Mouse (Mus musculus) limb, embryonic 14.5 days (tissue): Measurements from ENCODE around the gene Plscr3. TPM values are rescaled to one million over a fixed set of nuclear protein-coding genes. Genes with fewer than 3 reads are reported as not detected.

Experiments
- ATAC-seq: fragments of 200-750 bp; cut with Nextera tagmentation; 2 replicates; pipeline ENCODE4 v1.8.0; 2017; ENCODE audit warnings: low read depth, moderate number of reproducible peaks, moderate TSS enrichment; ENCODE audit not compliant: low FRiP score
- DNase-seq: peaks from one replicate; pipeline ENCODE4 v3.0.0-alpha.2; 2015; ENCODE audit warnings: low spot score
- H3K27ac ChIP-seq: fragments of 300-500 bp; sonication (generic); replicated peaks from 2 replicates; pipeline ENCODE4 v1.5.1; 2014; ENCODE audit warnings: low read depth, mild to moderate bottlenecking, low read length, moderate library complexity, mixed read lengths
- H3K27me3 ChIP-seq: fragments of 300-500 bp; sonication (generic); 2 replicates; pipeline ENCODE4 v1.6.1; 2014; ENCODE audit warnings: low read length, mixed read lengths; ENCODE audit not compliant: control insufficient read depth, insufficient read depth
- H3K36me3 ChIP-seq: fragments of 300-500 bp; sonication (generic); 2 replicates; pipeline ENCODE4 v1.6.1; 2014; ENCODE audit warnings: mild to moderate bottlenecking, low read length, moderate library complexity, mixed read lengths; ENCODE audit not compliant: control insufficient read depth, insufficient read depth
- H3K4me1 ChIP-seq: fragments of 300-500 bp; sonication (generic); 2 replicates; pipeline ENCODE4 v1.6.1; 2014; ENCODE audit warnings: antibody characterized with exemption, low read length, mixed read lengths; ENCODE audit not compliant: control insufficient read depth, insufficient read depth
- H3K4me2 ChIP-seq: fragments of 300-500 bp; sonication (generic); replicated peaks from 2 replicates; pipeline ENCODE4 v1.6.1; 2014; ENCODE audit warnings: low read depth, mild to moderate bottlenecking, low read length, moderate library complexity; ENCODE audit not compliant: severe bottlenecking
- H3K4me3 ChIP-seq: fragments of 300-500 bp; sonication (generic); replicated peaks from 2 replicates; pipeline ENCODE4 v1.5.1; 2014; ENCODE audit warnings: low read length
- H3K9ac ChIP-seq: fragments of 300-500 bp; sonication (generic); 2 replicates; pipeline ENCODE4 v1.6.1; 2014; ENCODE audit warnings: mild to moderate bottlenecking, low read depth, low read length, moderate library complexity; ENCODE audit not compliant: severe bottlenecking
- H3K9me3 ChIP-seq: fragments of 300-500 bp; sonication (generic); 2 replicates; pipeline ENCODE4 v1.6.1; 2016; ENCODE audit warnings: low read length; ENCODE audit not compliant: control insufficient read depth
- POLR2A ChIP-seq: fragments of 200-500 bp; IDR thresholded peaks from 2 replicates; pipeline ENCODE4 v1.8.0; 2012; ENCODE audit warnings: inconsistent platforms, mild to moderate bottlenecking, moderate library complexity, borderline replicate concordance; ENCODE audit not compliant: insufficient read depth, insufficient read length; ENCODE audit errors: extremely low read depth
- WGBS: fragments of 180-500 bp; shearing (Covaris S2); extraction: QIAGEN DNeasy Blood & Tissue Kit; methylation state at CpG from one replicate; pipeline ENCODE4 v1.1.7; 2014; 5-methylcytosine and 5-hydroxymethylcytosine counted together
- polyA plus RNA-seq, 2 experiments: library from polyadenylated mRNA; depleted of rRNA in 1 of 2; stranded (reverse) in 1 of 2; unstranded in 1 of 2; fragments of >200 nt; fragmentation: Nextera tagmentation in 1 of 2; extraction: Ambion mirVana in 1 of 2; gene quantifications; 2 replicates each; pipeline versions ENCODE4 v1.2.1 to v1.2.3; 2012 to 2014

Gene Plscr3
- polyA plus RNA-seq, 2 experiments = 137 to 190 TPM

DNA sequence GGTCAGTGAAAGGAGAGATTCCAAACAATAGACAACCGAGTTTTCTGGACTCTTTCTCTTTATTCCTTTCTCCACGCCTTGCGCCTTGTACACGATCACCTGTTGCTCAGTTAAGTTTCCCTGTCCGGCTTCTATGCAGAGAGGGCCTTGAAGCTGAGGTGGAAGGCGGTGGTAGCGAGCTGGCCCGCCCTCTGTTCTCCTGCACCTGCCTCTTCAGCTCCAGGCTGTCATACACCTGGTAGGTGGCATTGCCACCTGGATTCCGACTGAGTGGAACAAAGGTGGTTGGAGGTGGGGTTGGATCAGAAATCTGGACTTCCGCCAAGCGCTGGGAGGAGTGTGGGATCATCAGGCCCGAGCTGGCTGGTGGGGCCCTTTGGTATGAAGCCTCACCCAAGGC, 29.7 kb upstream of the Plscr3 start:
- DNase-seq = no peak
- Histone ChIP-seq H3K9me3 (0 out of 2 replicates have a peak, but pooled peaks cover 8% of the 10 kb centered on the region), H3K4me3 (no peak overlapping the region), H3K27me3 (no peaks in the 10 kb centered on the region), H3K4me1 (no peaks in the 10 kb centered on the region), H3K36me3 (no peaks in the 10 kb centered on the region), H3K4me2 (no peak overlapping the region), H3K27ac (no peak overlapping the region), H3K9ac (no peak overlapping the region)
- 91% methylated on average over 12 of the region's 12 CpGs for WGBS
- ATAC-seq = no peak
- no peak for TF ChIP-seq POLR2A

DNA sequence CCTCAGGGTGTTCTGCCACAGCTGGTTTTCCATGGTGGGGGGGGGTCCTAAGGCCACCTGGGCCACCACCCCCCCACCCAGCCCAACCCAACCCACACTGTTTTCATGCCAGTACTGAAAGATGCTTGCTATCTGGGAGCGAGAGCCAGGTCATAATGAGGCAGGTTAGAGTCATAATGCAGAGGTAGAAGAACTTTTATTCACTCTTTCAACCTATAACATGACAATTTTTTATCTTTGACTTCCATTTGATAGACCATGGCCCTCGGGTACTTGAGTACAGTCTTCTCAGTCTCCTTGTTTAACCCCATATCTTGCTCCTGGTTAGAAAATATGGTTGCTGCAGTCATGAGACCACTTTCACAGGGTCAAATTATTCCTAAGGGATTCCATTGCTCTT, 27.8 kb upstream of the Plscr3 start, which contains the start of gene Spem2:
Gene Spem2, minus strand, starts transcription at position 101 of the 400 bp plus-strand sequence.
- no peak for TF ChIP-seq POLR2A
- no peak within 1 kb of the TSS for H3K27ac ChIP-seq
- H3K4me1 ChIP-seq = no peaks in the 10 kb centered on the region
- H3K36me3 ChIP-seq = no peaks in the 10 kb centered on the region
- 86% methylated on average over 2 of the region's 2 CpGs for WGBS
- 0 out of 2 replicates have a peak, but pooled peaks cover 8% of the 10 kb centered on the region for H3K9me3 ChIP-seq
- ATAC-seq (no peak), DNase-seq (no peak)
- H3K9ac ChIP-seq = no peak within 1 kb of the TSS
- no peak within 1 kb of the TSS for H3K4me3 ChIP-seq
- no peak within 1 kb of the TSS for H3K4me2 ChIP-seq
- H3K27me3 ChIP-seq = no peaks in the 10 kb centered on the region

DNA sequence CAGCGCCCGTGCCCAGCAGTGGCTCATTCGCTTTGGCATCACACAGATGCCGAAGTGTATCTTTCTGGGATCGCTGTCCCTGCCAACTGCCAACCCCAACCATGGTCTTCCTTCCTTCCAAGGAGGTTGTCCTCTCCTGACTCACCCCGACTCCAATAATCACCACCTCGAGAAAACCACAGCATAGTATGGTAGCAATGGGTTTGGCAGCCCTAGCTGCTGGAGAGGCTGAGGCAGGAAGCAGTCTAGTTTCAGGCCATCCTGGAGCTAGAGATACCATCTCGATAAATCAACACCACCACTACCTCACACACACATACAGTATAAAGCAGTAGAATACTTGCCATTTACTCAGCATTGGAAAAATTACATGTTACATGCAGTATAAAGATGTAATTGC, 27.3 kb upstream of the Plscr3 start:
- Histone ChIP-seq H3K27ac (no peak overlapping the region), H3K9ac (no peak overlapping the region), H3K4me1 (no peaks in the 10 kb centered on the region), H3K36me3 (no peaks in the 10 kb centered on the region), H3K27me3 (no peaks in the 10 kb centered on the region), H3K4me3 (no peak overlapping the region), H3K9me3 (0 out of 2 replicates have a peak, but pooled peaks cover 8% of the 10 kb centered on the region), H3K4me2 (no peak overlapping the region)
- ATAC-seq (no peak), DNase-seq (no peak)
- no peak for TF ChIP-seq POLR2A
- WGBS = 97% methylated on average over 8 of the region's 8 CpGs

DNA sequence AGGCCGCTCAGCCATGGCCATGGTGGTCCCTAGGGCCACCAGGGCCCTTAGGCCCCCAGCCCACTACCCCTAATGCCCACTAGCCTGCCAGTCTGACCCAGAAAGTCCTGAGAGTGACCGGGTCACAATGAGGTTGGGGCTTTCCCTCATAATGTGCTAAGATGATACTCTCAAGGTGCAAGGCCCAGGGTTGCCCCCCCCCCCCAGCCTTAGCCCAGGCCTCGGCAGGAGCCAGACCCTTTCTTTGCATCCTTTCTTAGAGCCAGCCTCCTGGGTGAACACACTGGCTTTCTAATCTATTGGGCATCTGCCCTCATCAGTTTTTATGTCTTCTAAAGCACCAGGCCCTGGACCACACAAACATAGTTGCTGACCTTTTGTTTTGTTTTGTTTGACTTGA, 24.1 kb upstream of the Plscr3 start, which contains the start of gene Spem1:
Gene Spem1, minus strand, starts transcription at position 101 of the 400 bp plus-strand sequence.
- H3K4me3 ChIP-seq = no peak within 1 kb of the TSS

DNA sequence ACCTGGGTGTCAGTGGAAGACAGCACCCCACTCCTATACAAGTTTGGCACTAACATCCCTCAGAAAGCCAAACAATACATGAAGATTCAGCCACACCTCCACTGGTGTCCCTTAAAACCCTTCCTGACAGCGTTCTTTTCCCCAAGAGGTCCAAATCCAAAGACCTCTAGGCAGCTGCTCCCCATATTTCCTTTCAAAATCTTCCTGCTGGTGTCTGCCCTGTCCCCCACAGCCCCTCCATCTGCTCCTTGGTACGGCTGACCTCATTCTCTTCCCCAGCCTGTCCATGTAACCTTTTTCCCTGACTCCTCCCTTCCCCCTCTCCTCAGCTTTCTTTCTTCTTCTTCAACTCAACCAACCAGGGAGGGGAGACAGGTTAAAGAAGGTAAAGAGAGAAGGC, 22.7 kb upstream of the Plscr3 start:
- DNase-seq = no peak
- no peak for ATAC-seq
- Histone ChIP-seq H3K9ac (no peak overlapping the region), H3K4me3 (no peak overlapping the region), H3K4me1 (no peaks in the 10 kb centered on the region), H3K27me3 (no peaks in the 10 kb centered on the region), H3K9me3 (no peaks in the 10 kb centered on the region), H3K4me2 (no peak overlapping the region), H3K36me3 (peaks cover 42% of the 10 kb centered on the region), H3K27ac (no peak overlapping the region)
- no peak for TF ChIP-seq POLR2A
- WGBS = 73% methylated on average over 2 of the region's 2 CpGs

More for the DNA sequence above, 24.1 kb upstream of the Plscr3 start, which contains the start of gene Spem1:
- ATAC-seq = no peak
- H3K27ac ChIP-seq = no peak within 1 kb of the TSS
- 88% methylated on average over 3 of the region's 3 CpGs for WGBS
- H3K27me3 ChIP-seq = no peaks in the 10 kb centered on the region
- no peak within 1 kb of the TSS for H3K4me2 ChIP-seq
- H3K9me3 ChIP-seq = 0 out of 2 replicates have a peak, but pooled peaks cover 8% of the 10 kb centered on the region
- no peaks in the 10 kb centered on the region for H3K4me1 ChIP-seq
- peaks cover 28% of the 10 kb centered on the region for H3K36me3 ChIP-seq
- TF ChIP-seq POLR2A = no peak
- no peak within 1 kb of the TSS for H3K9ac ChIP-seq
- no peak for DNase-seq

DNA sequence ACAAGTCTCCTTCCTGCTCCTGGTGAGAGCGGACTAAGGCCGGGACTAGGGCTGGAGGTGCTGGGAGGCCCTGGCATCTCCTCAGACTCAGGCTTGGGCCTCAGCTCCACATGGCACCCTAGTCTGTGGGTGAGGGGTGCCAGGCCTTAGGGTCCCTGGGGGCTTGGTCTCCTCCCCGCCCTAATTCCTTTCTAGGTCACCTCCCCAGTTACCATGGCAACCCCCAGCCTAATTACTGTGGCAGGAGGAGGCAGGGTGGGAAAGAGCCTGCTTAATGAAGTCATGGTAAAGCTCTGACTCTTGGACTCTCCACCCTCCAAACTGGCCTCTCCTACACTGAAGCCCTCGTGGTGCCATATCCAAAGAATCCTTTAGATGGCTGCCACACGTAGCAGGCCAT, 17.3 kb upstream of the Plscr3 start:
- Histone ChIP-seq H3K36me3 (peaks cover 79% of the 10 kb centered on the region), H3K27me3 (peaks cover 4% of the 10 kb centered on the region; the same call in 1 of the 2 replicates), H3K4me3 (no peak overlapping the region), H3K4me1 (peaks cover 5% of the 10 kb centered on the region), H3K4me2 (no peak overlapping the region), H3K9me3 (no peaks in the 10 kb centered on the region), H3K9ac (no peak overlapping the region; the same call in 1 of the 2 replicates), H3K27ac (no peak overlapping the region)
- ATAC-seq (no peak), DNase-seq (no peak)
- 56% methylated on average over 5 of the region's 5 CpGs for WGBS
- TF ChIP-seq POLR2A = no peak
